Mouse (Mus musculus): ENCODE measurements around the gene Med15. TPM values are rescaled to one million over a fixed set of nuclear protein-coding genes. Genes with fewer than 3 reads are reported as not detected.

Med15 gene
- 181 and 185 TPM in 2 replicates for polyA plus RNA-seq (2012)

DNA sequence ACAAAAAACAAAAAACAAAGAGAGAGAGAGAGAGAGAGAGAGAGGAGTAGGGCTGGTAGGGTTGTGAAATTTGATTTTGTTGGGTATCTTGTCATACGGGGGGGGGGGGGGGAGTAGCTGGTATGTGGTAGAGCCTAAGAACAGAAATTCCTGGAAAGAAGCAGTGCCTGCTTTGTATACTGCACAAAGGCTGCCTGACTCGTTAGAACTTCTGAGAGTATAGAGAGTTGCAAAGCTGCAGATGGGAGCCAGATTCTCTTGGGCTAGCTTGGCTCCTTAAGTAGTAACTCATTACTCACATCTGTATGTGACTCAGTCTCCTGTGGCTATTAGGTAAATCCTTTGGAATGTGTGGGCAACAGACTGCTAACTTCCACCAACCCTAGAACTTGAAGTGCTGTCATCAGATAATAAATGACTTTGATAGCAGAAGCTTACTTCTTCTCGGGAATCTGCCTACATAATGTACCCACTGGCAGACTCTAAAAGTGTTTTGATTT is at the start of gene Med15:
Gene Med15, minus strand, starts transcription at position 51 of the 500 bp plus-strand sequence.

GRCm38 (mm10) chr16:17759344-17759773 is 26.7 kb upstream of the Med15 start, which contains the start of gene Klhl22:
Klhl22 (plus strand) TSS chr16:17759618.

GRCm38 (mm10) chr16:17646310-17647114 is 86.2 kb downstream of the Med15 start, which contains the start of gene Ccdc74a:
Ccdc74a (plus strand) TSS chr16:17646470.

GRCm38 (mm10) chr16:17619198-17620105 is 113.2 kb downstream of the Med15 start, which contains the start of gene Smpd4:
Smpd4 (plus strand) TSS chr16:17619354.

Other genes starting within 250 kb of the Med15 start
- 0.02 and 0.09 TPM in 2 replicates for gene Aifm3, start 243.3 kb downstream of the Med15 start, polyA plus RNA-seq (2012)
- 38.5 and 42.1 TPM in 2 replicates for gene Lztr1, start 224.2 kb downstream of the Med15 start, polyA plus RNA-seq (2012)
- gene Thap7, start 201.8 kb downstream of the Med15 start, polyA plus RNA-seq (2012): 117 and 148 TPM in 2 replicates
- gene Lrrc74b, start 171.6 kb downstream of the Med15 start, polyA plus RNA-seq (2012): not detected in 2 replicates
- gene P2rx6, start 171.0 kb downstream of the Med15 start, polyA plus RNA-seq (2012): 0.03 TPM in 1 of 2 replicates, not detected in the other
- 2.7 and 3.6 TPM in 2 replicates for gene Slc7a4, start 149.7 kb downstream of the Med15 start, polyA plus RNA-seq (2012)
- gene Smpd4, start 113.5 kb downstream of the Med15 start, polyA plus RNA-seq (2012): 17.5 and 23.1 TPM in 2 replicates
- 2.5 and 3.0 TPM in 2 replicates for gene Ccdc74a, start 86.4 kb downstream of the Med15 start, polyA plus RNA-seq (2012)
- 23.5 and 34.0 TPM in 2 replicates for gene Klhl22, start 26.7 kb upstream of the Med15 start, polyA plus RNA-seq (2012)
- 0.68 and 1.5 TPM in 2 replicates for gene Scarf2, start 64.4 kb upstream of the Med15 start, polyA plus RNA-seq (2012)
- gene B830017H08Rik, start 100.2 kb upstream of the Med15 start, polyA plus RNA-seq (2012): not detected in 2 replicates
- gene Car15, start 105.5 kb upstream of the Med15 start, polyA plus RNA-seq (2012): 0.66 and 2.2 TPM in 2 replicates
- 0.27 and 0.49 TPM in 2 replicates for gene Gm20518, start 158.8 kb upstream of the Med15 start, polyA plus RNA-seq (2012)
- 0.04 TPM in 2 replicates for gene Tssk1, start 161.3 kb upstream of the Med15 start, polyA plus RNA-seq (2012)
- gene Dgcr2, start 165.7 kb upstream of the Med15 start, polyA plus RNA-seq (2012): 24.3 and 31.8 TPM in 2 replicates
- gene Tssk2, start 165.7 kb upstream of the Med15 start, polyA plus RNA-seq (2012): not detected in 2 replicates
- 26.1 and 32.4 TPM in 2 replicates for gene Ess2, start 178.5 kb upstream of the Med15 start, polyA plus RNA-seq (2012)
- 0.26 TPM in 1 of 2 replicates, not detected in the other for gene Gsc2, start 182.2 kb upstream of the Med15 start, polyA plus RNA-seq (2012)
- 147 and 202 TPM in 2 replicates for gene Slc25a1, start 195.3 kb upstream of the Med15 start, polyA plus RNA-seq (2012)
- gene Vpreb2, start 247.5 kb upstream of the Med15 start, polyA plus RNA-seq (2012): 2.0 and 3.5 TPM in 2 replicates

All from megakaryocyte-erythroid progenitor cell, adult 5 weeks (primary cell).